ENCODE assay signal across 17 mouse cellular contexts in genomic region chr6:31209411-31210139, GRCm38 (mm10).
DNase-seq lines count a peak whose midpoint lies in the region; ATAC-seq and TF ChIP-seq lines count a peak whose summit lies in the region.
"Had no signal": no experiment of that assay in that cellular context is flagged by ENCODE, and none has a peak within 500 bp of the region (broad histone marks: within the 10 kb centered on the region; RNA-seq: fewer than 3 reads in every experiment).

No protein-coding gene starts in this region.

- H3K36me3 ChIP-seq in lung, embryonic 16.5 days (ENCODE audit: control insufficient read depth, insufficient read depth, low read length), result no peaks in the 10 kb centered on the region
- H3K36me3 ChIP-seq in small intestine, adult 2 months (ENCODE audit: control insufficient read depth, insufficient read depth, low read length), result no peaks in the 10 kb centered on the region; the same call in 1 of the 2 replicates
- H3K36me3 ChIP-seq: forebrain, embryonic 15.5 days; heart, embryonic 10.5 days; midbrain, embryonic 12.5 days had no signal

- H3K4me3 ChIP-seq in lung, embryonic 16.5 days (ENCODE audit: low read length), result no peak overlapping the region
- H3K4me3 ChIP-seq in small intestine, adult 2 months (ENCODE audit: low read depth, low read length), result no peak overlapping the region
- H3K4me3 ChIP-seq: forebrain, embryonic 15.5 days; heart, embryonic 10.5 days; midbrain, embryonic 12.5 days had no signal

- H3K4me2 ChIP-seq in lung, embryonic 16.5 days (ENCODE audit: low read depth, low read length), result peak overlapping the region; percentile 23
- H3K4me2 ChIP-seq: forebrain, embryonic 15.5 days; midbrain, embryonic 12.5 days had no signal

- no peak for TF ChIP-seq CTCF in small intestine, adult 2 months (IDR thresholded peaks at IDR 0.05; ENCODE audit: extremely low read depth, insufficient read length, insufficient replicate concordance, low read depth, low read length)

- no peak for DNase-seq in lung, adult 18-20 months
- DNase-seq in T-cell, adult 2 months (ENCODE audit: low spot score), result peak; percentile 40
- no peak for DNase-seq in cerebellum, adult 9-10 months
- DNase-seq in urinary bladder, adult 18-20 months (ENCODE audit: low spot score in 2 of 2), result no peak
- no peak for DNase-seq in heart, adult 18-20 months
- DNase-seq: cerebellum, postnatal 10 days; heart, postnatal 36 days; kidney, adult 9 months; right cerebral cortex, postnatal 25 days had no signal

- no peaks in the 10 kb centered on the region for H3K9me3 ChIP-seq in lung, embryonic 16.5 days (ENCODE audit: control insufficient read depth, low read length)
- H3K9me3 ChIP-seq: forebrain, embryonic 15.5 days; heart, embryonic 10.5 days; midbrain, embryonic 12.5 days had no signal

- no peak for ATAC-seq in lung, embryonic 16.5 days (ENCODE audit: low read depth)
- peak; percentile 67 for ATAC-seq in inflammation-experienced regulatory T-cells, adult 6 months
- ATAC-seq: forebrain, embryonic 15.5 days; hindbrain, postnatal 0 days; Patski had no signal

- H3K27ac ChIP-seq in lung, embryonic 16.5 days (ENCODE audit: low read length), result no peak overlapping the region
- H3K27ac ChIP-seq in small intestine, adult 2 months (ENCODE audit: insufficient read depth, low read depth, low read length), result peak overlapping the region; percentile 35
- H3K27ac ChIP-seq: forebrain, embryonic 15.5 days; heart, embryonic 10.5 days; hindbrain, postnatal 0 days; midbrain, embryonic 12.5 days had no signal

- TF ChIP-seq POLR2A in small intestine, adult 2 months (IDR thresholded peaks at IDR 0.05; ENCODE audit: low read depth, low read length), result no peak

- H3K4me1 ChIP-seq in lung, embryonic 16.5 days (replicated peaks; ENCODE audit: control insufficient read depth, insufficient read depth, low read length), result no peaks in the 10 kb centered on the region
- H3K4me1 ChIP-seq in small intestine, adult 2 months (ENCODE audit: control insufficient read depth, insufficient read depth, insufficient read length, low read length), result peaks cover 7% of the 10 kb centered on the region
- H3K4me1 ChIP-seq: forebrain, embryonic 15.5 days; heart, embryonic 10.5 days; midbrain, embryonic 12.5 days had no signal

- WGBS in lung, embryonic 16.5 days, result 53% methylated on average over 15 of the region's 15 CpGs
- 66% methylated on average over 15 of the region's 15 CpGs for WGBS in small intestine, adult 2 months

- H3K9ac ChIP-seq in lung, embryonic 16.5 days (ENCODE audit: low read length), result no peak overlapping the region
- H3K9ac ChIP-seq: forebrain, embryonic 15.5 days; midbrain, embryonic 12.5 days had no signal

- H3K27me3 ChIP-seq in lung, embryonic 16.5 days (ENCODE audit: control insufficient read depth, insufficient read depth, low read depth, low read length), result peaks cover 6% of the 10 kb centered on the region
- H3K27me3 ChIP-seq in small intestine, adult 2 months (ENCODE audit: control insufficient read depth, insufficient read depth, low read length), result no peaks in the 10 kb centered on the region
- H3K27me3 ChIP-seq: Patski had no signal
